Mouse (Mus musculus) heart, postnatal 0 days (tissue): ENCODE measurements around the gene Tssk4.

Experiments used
- CTCF ChIP-seq: IDR thresholded peaks from 2 replicates; pipeline ENCODE4 v1.5.1; 2016; ENCODE audit warnings: antibody characterized with exemption, control low read depth, low read depth
- EP300 ChIP-seq: IDR thresholded peaks from 2 replicates; pipeline ENCODE4 v1.6.1; 2016; ENCODE audit warnings: antibody characterized with exemption, low read depth

DNA sequence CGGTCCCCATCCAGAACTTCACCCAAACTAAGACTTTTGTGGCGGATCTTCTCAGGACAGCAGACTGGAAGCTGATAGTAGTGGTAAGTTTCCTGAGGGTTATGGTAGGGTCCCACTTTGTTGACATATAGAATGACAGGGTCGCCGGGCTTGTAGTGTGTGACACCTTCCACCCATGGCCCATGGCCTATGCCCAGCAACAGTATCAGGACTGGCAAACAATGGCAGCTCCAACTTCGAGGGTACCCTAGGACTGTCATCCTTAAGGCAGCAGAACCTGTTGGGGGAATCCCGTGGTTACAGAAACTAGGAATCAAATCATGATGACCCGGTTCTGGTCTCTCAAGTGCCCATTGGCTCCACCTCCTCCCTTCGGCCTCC is 7.3 kb upstream of the Tssk4 start:
- TF ChIP-seq CTCF (no peak), EP300 (no peak)
